Mouse (Mus musculus) adrenal gland, adult (tissue): Measurements from ENCODE around the gene 3110009E18Rik.

Experiments
- DNase-seq, 2 experiments: peaks; one replicate each; pipeline ENCODE4 v3.0.0; 2022 to 2023; ENCODE audit warnings: low spot score in 1 of 2; ENCODE audit not compliant: inconsistent age in 2 of 2

Gene 3110009E18Rik

GRCm38 (mm10) chr1:120237068-120237467, 116.1 kb downstream of the 3110009E18Rik start:
- DNase-seq = no peak
